Mouse (Mus musculus): ENCODE results near the gene Zmynd8.

- TF ChIP-seq CTCF (IDR thresholded peaks at IDR 0.05; ENCODE audit: low read depth, low read length) (no peak), EP300 (IDR thresholded peaks at IDR 0.05; ENCODE audit: insufficient read depth, low read depth, low read length) (no peak)
These were observed 2.2 kb upstream of the Zmynd8 start for GRCm38 (mm10) chr2:165901127-165901384.
